Mouse (Mus musculus) kidney, embryonic 14.5 days (tissue): ENCODE data around the gene Map6d1. TPM values are rescaled to one million over a fixed set of nuclear protein-coding genes. Genes with fewer than 3 reads are reported as not detected.

ENCODE experiments used
- ATAC-seq: fragments of 200-750 bp; cut with Nextera tagmentation; 2 replicates; pipeline ENCODE4 v1.8.0; 2017; ENCODE audit warnings: moderate number of reproducible peaks, mild to moderate bottlenecking, moderate TSS enrichment, moderate library complexity; ENCODE audit not compliant: low FRiP score, low TSS enrichment
- H3K27ac ChIP-seq: fragments of 300-500 bp; sonication (generic); 2 replicates; pipeline ENCODE4 v1.5.1; 2014; ENCODE audit warnings: low read depth, mild to moderate bottlenecking, low read length, moderate library complexity, mixed read lengths
- H3K27me3 ChIP-seq: fragments of 300-500 bp; sonication (generic); 2 replicates; pipeline ENCODE4 v1.6.1; 2014; ENCODE audit warnings: mild to moderate bottlenecking, low read length; ENCODE audit not compliant: control insufficient read depth, insufficient read depth
- H3K36me3 ChIP-seq: fragments of 300-500 bp; sonication (generic); 2 replicates; pipeline ENCODE4 v1.6.1; 2014; ENCODE audit warnings: low read length, mixed read lengths; ENCODE audit not compliant: control insufficient read depth, insufficient read depth
- H3K4me1 ChIP-seq: fragments of 300-500 bp; sonication (generic); 2 replicates; pipeline ENCODE4 v1.6.1; 2014; ENCODE audit warnings: low read length, mixed read lengths; ENCODE audit not compliant: control insufficient read depth, insufficient read depth
- H3K4me2 ChIP-seq: fragments of 300-500 bp; sonication (generic); replicated peaks from 2 replicates; pipeline ENCODE4 v1.6.1; 2014; ENCODE audit warnings: low read depth, mild to moderate bottlenecking, low read length
- H3K4me3 ChIP-seq: fragments of 300-500 bp; sonication (generic); 2 replicates; pipeline ENCODE4 v1.5.1; 2014; ENCODE audit warnings: mild to moderate bottlenecking, low read length
- H3K9ac ChIP-seq: fragments of 300-500 bp; sonication (generic); 2 replicates; pipeline ENCODE4 v1.6.1; 2014; ENCODE audit warnings: low read depth, mild to moderate bottlenecking, low read length, moderate library complexity
- H3K9me3 ChIP-seq: fragments of 300-500 bp; sonication (generic); 2 replicates; pipeline ENCODE4 v1.6.1; 2016; ENCODE audit warnings: low read length; ENCODE audit not compliant: control insufficient read depth
- WGBS: fragments of 180-500 bp; shearing (Covaris S2); extraction: QIAGEN DNeasy Blood & Tissue Kit; methylation state at CpG from one replicate; pipeline ENCODE4 v1.1.7; 2014; 5-methylcytosine and 5-hydroxymethylcytosine counted together
- polyA plus RNA-seq: library from polyadenylated mRNA; unstranded; fragments of >200 nt; fragmentation: Nextera tagmentation; extraction: Ambion mirVana; gene quantifications from 2 replicates; pipeline ENCODE4 v1.2.1, GENCODE M21; 2014

Gene Map6d1
- polyA plus RNA-seq, 1 experiment from 2014 or later, result 0.88 TPM

DNA sequence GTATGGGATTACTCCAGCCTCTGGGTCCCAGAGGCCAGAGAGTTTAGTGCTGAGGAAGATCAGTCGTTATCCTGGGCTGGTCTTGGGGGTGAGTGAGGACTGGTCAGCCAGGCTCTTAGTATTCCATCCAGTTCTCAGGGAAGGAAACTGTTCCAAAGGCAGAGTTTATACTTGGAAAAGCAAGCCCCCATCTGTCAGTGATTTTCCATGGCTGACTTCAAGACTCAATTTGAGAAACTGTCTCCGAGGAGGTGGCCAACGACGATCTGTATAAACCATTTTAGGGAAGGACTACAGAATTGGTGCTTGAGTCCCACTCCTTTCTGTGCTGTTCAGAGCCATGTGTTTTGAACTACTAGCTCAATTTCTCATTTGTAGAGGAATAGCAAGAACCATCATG is 2.5 kb downstream of the Map6d1 start:
- ATAC-seq, result no peak
- peaks cover 4% of the 10 kb centered on the region; the same call in 1 of the 2 replicates for H3K27me3 ChIP-seq

DNA sequence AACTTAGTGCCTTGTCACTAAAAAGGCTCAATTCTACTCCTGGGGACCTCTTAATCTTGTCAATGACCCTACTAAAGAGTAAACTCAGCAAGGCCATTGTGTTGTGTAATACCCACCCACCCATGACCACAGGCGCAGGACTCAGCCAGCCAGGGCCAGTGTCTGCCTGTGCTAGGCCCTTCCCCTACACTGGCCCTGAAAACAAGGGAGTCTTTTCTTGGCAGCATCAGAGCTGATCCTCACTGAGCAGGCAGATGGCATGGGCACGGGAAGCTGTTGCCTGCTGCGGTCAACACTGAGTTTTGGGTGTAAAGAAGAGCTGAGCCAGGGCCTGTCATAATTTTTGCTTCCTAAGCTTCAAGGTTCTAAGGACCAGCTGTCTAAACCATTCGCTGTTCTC is 3.7 kb downstream of the Map6d1 start:
- no peak overlapping the region for H3K4me3 ChIP-seq
- H3K9ac ChIP-seq, result no peak overlapping the region
- H3K9me3 ChIP-seq, result no peaks in the 10 kb centered on the region
- no peak overlapping the region for H3K27ac ChIP-seq
- peaks cover 4% of the 10 kb centered on the region; the same call in 1 of the 2 replicates for H3K27me3 ChIP-seq
- no peaks in the 10 kb centered on the region for H3K4me1 ChIP-seq
- 73% methylated on average over 4 of the region's 4 CpGs for WGBS
- ATAC-seq, result no peak
- peaks cover 9% of the 10 kb centered on the region; the same call in 1 of the 2 replicates for H3K36me3 ChIP-seq
- no peak overlapping the region for H3K4me2 ChIP-seq

More for the DNA sequence above, 2.5 kb downstream of the Map6d1 start:
- no peak overlapping the region for H3K4me3 ChIP-seq
- no peak overlapping the region for H3K4me2 ChIP-seq
- H3K27ac ChIP-seq, result no peak overlapping the region
- no peaks in the 10 kb centered on the region for H3K36me3 ChIP-seq
- no peaks in the 10 kb centered on the region for H3K9me3 ChIP-seq
- WGBS, result 90% methylated on average over 4 of the region's 4 CpGs
- no peak overlapping the region for H3K9ac ChIP-seq
- no peaks in the 10 kb centered on the region for H3K4me1 ChIP-seq

DNA sequence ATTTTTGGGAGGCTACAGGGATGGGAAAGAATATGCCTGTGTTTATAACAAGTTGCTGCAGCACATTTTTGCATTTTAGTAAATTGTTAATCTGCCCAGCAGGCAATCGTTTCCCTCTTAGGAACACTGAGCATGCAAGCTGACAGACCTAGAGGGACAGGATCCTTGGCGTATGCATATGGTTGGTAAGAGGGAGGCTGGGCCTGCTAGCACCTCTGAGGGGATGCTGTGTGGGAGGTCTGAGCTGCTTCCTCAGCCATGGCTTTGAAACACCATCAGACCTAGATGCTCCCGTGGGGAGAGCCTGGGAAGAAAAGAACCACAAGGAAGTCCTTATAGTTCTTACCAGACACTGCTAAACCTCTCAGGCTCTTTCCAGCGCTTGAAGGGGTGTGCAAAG is 6.8 kb downstream of the Map6d1 start:
- Histone ChIP-seq H3K9me3 (no peaks in the 10 kb centered on the region), H3K4me3 (no peak overlapping the region)
- 56% methylated on average over 4 of the region's 4 CpGs for WGBS

DNA sequence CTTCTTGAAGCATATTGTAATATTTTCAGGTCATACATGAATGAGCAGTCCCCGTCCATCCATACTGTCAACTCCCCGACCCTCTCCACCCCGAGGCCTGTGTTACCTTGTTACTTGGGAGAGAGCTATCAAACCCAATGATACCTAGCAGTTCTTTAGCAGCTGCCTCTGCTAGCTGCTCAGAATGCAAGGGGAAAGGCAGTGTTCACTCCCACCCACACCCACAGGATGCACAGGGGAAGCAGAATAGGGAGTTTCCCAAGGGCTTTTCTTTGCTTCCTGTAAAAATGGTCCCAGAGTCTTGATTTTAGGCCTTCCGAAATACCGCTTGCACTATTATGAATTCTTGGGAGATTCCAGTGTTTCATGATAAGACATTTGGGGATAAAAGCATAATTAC is 13.0 kb downstream of the Map6d1 start:
- WGBS, result 94% methylated on average over 5 of the region's 5 CpGs
- no peaks in the 10 kb centered on the region for H3K27me3 ChIP-seq
- H3K36me3 ChIP-seq, result peaks cover 66% of the 10 kb centered on the region
- H3K27ac ChIP-seq, result no peak overlapping the region
- H3K9me3 ChIP-seq, result no peaks in the 10 kb centered on the region
- H3K9ac ChIP-seq, result no peak overlapping the region
- ATAC-seq, result no peak
- H3K4me1 ChIP-seq, result no peaks in the 10 kb centered on the region
- H3K4me2 ChIP-seq, result no peak overlapping the region
- H3K4me3 ChIP-seq, result no peak overlapping the region

More for the DNA sequence above, 6.8 kb downstream of the Map6d1 start:
- no peak overlapping the region for H3K9ac ChIP-seq
- no peaks in the 10 kb centered on the region for H3K27me3 ChIP-seq
- no peaks in the 10 kb centered on the region for H3K4me1 ChIP-seq
- H3K27ac ChIP-seq, result no peak overlapping the region
- no peak overlapping the region for H3K4me2 ChIP-seq
- peaks cover 35% of the 10 kb centered on the region for H3K36me3 ChIP-seq
- ATAC-seq, result peak; percentile 30; the same call in 1 of the 2 replicates

DNA sequence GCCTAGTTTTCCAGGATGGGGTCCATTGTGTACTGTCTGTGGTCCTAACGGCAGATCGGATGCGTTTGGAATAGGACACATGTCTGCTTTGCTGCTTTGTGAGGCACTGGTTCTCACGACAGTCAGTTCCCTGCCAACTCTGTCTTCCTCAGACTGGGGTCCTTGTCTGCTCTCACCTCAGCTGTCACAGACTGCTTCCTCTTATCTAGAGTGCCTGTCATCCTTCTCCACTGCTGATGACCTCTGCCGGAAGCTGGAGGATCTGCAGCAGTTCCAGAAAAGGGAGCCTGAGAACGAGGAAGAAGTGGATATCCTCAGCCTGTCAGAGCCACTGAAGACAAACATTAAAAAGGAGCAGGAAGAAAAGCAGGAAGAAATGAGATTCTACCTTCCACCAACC is 13.7 kb downstream of the Map6d1 start:
- no peaks in the 10 kb centered on the region for H3K9me3 ChIP-seq
- H3K4me3 ChIP-seq, result no peak overlapping the region
- no peaks in the 10 kb centered on the region for H3K27me3 ChIP-seq
- no peak for ATAC-seq
- H3K4me1 ChIP-seq, result no peaks in the 10 kb centered on the region
- H3K27ac ChIP-seq, result no peak overlapping the region
- H3K4me2 ChIP-seq, result no peak overlapping the region
- H3K36me3 ChIP-seq, result peaks cover 69% of the 10 kb centered on the region
- WGBS, result 85% methylated on average over 6 of the region's 6 CpGs
- no peak overlapping the region for H3K9ac ChIP-seq

DNA sequence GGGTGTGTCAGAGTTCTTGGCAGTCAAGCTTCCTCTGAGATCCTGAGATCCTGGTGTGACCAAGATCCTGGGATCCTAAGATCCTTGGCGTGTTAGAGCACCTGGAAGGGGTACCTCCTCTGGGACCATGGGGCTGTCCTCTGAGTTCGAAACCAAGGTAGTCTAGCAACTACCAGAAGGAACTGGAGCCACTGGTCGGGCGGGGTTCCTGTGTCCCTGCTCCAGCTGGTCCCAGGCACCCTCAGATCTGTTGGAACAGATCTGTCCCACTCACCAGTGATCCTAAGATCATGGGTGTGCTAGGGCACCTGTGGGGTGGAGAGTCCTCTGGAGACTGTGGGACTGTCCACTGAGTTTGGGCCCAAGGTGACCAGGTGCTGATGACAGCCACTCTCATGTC is 14.5 kb downstream of the Map6d1 start:
- WGBS, result 98% methylated on average over 4 of the region's 4 CpGs

DNA sequence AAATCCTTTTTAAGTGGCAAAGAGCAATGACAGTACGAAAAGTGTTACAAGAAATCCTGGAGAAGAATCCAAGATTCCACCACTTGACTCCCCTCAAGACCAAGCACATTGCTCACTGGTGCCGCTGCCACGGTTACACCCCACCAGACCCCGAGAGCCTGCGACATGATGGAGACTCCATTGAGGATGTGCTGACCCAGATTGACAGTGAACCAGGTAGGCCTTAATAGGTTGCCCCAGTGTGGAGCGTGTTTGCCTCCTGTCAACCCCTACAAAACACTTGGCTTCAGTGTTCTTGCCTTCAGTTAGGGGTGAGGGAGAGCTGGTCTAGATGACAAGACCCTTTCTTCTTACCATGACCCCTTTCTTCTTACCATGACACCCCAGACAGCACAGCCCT is 18.4 kb downstream of the Map6d1 start:
- Histone ChIP-seq H3K27me3 (no peaks in the 10 kb centered on the region), H3K36me3 (peaks cover 68% of the 10 kb centered on the region), H3K9me3 (no peaks in the 10 kb centered on the region), H3K4me1 (no peaks in the 10 kb centered on the region), H3K4me2 (no peak overlapping the region), H3K27ac (no peak overlapping the region), H3K9ac (no peak overlapping the region), H3K4me3 (no peak overlapping the region)
- ATAC-seq, result no peak
- WGBS, result 98% methylated on average over 6 of the region's 6 CpGs

More for the DNA sequence above, 14.5 kb downstream of the Map6d1 start:
- no peak for ATAC-seq
- Histone ChIP-seq H3K27ac (no peak overlapping the region), H3K4me2 (no peak overlapping the region), H3K4me3 (no peak overlapping the region), H3K27me3 (no peaks in the 10 kb centered on the region), H3K9ac (no peak overlapping the region), H3K36me3 (peaks cover 73% of the 10 kb centered on the region), H3K9me3 (no peaks in the 10 kb centered on the region), H3K4me1 (no peaks in the 10 kb centered on the region)

DNA sequence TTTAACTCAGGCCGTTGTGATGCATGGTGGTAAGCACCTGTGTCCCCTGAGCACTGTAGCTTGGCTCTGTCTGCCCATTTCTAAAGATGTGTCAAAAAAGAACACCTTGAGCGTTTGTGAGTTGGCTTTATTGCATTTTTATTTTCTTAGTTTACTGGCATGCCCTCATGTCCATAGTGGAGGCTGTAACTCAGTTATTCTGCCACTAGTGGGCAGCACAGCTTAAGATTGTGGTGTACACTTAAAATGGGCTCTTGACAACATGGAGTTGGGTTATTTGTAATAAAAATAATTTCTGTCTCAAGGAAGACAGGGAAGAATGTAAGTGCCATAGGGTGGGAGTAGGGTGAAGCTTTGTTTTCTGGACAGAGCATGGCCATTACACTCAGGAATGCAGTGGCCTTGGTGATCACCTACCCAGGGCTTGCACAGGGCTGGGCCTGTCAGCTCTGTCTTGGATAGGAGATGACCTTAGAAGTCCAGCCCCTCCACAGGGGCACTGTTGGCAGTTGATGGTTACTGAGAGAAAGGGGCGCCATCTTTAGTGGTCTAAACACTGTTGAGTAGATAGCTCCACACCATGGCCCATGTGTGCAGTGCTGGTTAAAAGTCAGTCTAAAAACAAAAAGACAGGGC is 27.4 kb downstream of the Map6d1 start:
- no peaks in the 10 kb centered on the region for H3K27me3 ChIP-seq
- no peaks in the 10 kb centered on the region for H3K9me3 ChIP-seq
- no peak overlapping the region for H3K9ac ChIP-seq
- no peak overlapping the region for H3K4me2 ChIP-seq
- ATAC-seq, result 0 out of 2 replicates have a peak, but pooled peaks have one; percentile 28
- no peak overlapping the region for H3K27ac ChIP-seq
- H3K4me1 ChIP-seq, result no peaks in the 10 kb centered on the region
- H3K4me3 ChIP-seq, result no peak overlapping the region
- H3K36me3 ChIP-seq, result peaks cover 90% of the 10 kb centered on the region
- WGBS, result 88% methylated on average over 3 of the region's 3 CpGs

DNA sequence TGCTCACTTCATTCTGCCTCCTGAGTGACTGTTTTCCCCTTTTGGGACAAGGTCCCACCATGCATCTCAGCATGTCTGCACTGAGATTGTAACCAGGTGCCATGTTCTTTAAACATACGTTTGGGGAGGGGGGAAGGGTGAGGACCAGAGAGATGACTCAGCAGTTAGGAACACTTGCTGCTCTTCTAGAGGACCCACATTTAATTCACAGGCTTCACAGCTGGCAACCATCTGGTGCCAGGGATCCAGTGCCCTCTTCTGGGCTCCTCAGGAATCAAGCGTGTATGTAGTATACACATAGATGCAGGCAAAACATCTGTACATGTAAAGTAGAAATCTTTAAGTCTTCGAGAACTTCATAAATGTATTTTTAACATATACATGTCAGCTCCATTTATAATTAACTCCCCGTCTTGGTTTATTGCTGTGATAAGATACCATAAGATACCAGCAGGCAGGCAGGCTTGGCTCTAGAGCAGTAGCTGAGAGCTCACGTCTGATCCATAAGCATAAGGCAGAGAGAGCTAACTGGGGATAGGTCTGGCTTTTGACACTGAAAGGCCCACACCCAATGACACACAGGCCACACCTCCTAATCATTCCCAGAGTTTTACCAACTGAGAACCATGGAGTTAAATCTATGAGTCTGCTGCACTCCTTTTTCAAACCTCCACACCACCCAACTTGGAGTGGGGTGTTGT is 41.5 kb downstream of the Map6d1 start:
- Histone ChIP-seq H3K4me3 (no peak overlapping the region), H3K36me3 (peaks cover 69% of the 10 kb centered on the region), H3K4me2 (no peak overlapping the region), H3K27me3 (no peaks in the 10 kb centered on the region), H3K27ac (no peak overlapping the region), H3K4me1 (no peaks in the 10 kb centered on the region), H3K9me3 (no peaks in the 10 kb centered on the region), H3K9ac (no peak overlapping the region)
- ATAC-seq, result no peak
- 87% methylated on average over 5 of the region's 5 CpGs for WGBS
